Mouse (Mus musculus) testis, adult 2 months (tissue): Measurements from ENCODE around the gene Cdkn2aipnl. TPM values are rescaled to one million over a fixed set of nuclear protein-coding genes. Genes with fewer than 3 reads are reported as not detected.

ENCODE experiments used
- H3K27ac ChIP-seq: fragments of 200-500 bp; 2 replicates; pipeline ENCODE4 v1.5.1; 2012; ENCODE audit warnings: low read depth, low read length; ENCODE audit not compliant: control insufficient read depth, insufficient read depth
- H3K27me3 ChIP-seq: fragments of 200-500 bp; 2 replicates; pipeline ENCODE4 v1.6.1; 2012; ENCODE audit warnings: mild to moderate bottlenecking, low read length, moderate library complexity; ENCODE audit not compliant: control insufficient read depth, insufficient read depth
- H3K36me3 ChIP-seq: fragments of 200-500 bp; 2 replicates; pipeline ENCODE4 v1.6.1; 2012; ENCODE audit warnings: mild to moderate bottlenecking, low read length; ENCODE audit not compliant: control insufficient read depth, insufficient read depth
- H3K4me1 ChIP-seq: fragments of 200-500 bp; 2 replicates; pipeline ENCODE4 v1.6.1; 2012; ENCODE audit warnings: low read length; ENCODE audit not compliant: control insufficient read depth, insufficient read depth
- H3K4me3 ChIP-seq: fragments of 200-500 bp; 2 replicates; pipeline ENCODE4 v1.5.1; 2012; ENCODE audit warnings: low read depth, mild to moderate bottlenecking, low read length, moderate library complexity, mixed read lengths; ENCODE audit not compliant: control insufficient read depth
- CTCF ChIP-seq: fragments of 200-500 bp; IDR thresholded peaks from 2 replicates; pipeline ENCODE4 v1.5.1; 2012; ENCODE audit warnings: low read depth, mild to moderate bottlenecking, inconsistent platforms, low read length, moderate library complexity; ENCODE audit not compliant: control insufficient read depth, insufficient read depth, insufficient replicate concordance
- POLR2A ChIP-seq: fragments of 200-500 bp; IDR thresholded peaks from 2 replicates; pipeline ENCODE4 v1.6.1; 2012; ENCODE audit warnings: low read depth, mild to moderate bottlenecking, inconsistent platforms, low read length, moderate library complexity; ENCODE audit not compliant: control insufficient read depth
- polyA plus RNA-seq: library from polyadenylated mRNA; depleted of rRNA; stranded (reverse); fragments of >200 nt; gene quantifications from 2 replicates; pipeline ENCODE4 v1.2.3, GENCODE M21; 2012; rRNA removed

Gene Cdkn2aipnl
- polyA plus RNA-seq, 1 experiment = 7.0 TPM

DNA sequence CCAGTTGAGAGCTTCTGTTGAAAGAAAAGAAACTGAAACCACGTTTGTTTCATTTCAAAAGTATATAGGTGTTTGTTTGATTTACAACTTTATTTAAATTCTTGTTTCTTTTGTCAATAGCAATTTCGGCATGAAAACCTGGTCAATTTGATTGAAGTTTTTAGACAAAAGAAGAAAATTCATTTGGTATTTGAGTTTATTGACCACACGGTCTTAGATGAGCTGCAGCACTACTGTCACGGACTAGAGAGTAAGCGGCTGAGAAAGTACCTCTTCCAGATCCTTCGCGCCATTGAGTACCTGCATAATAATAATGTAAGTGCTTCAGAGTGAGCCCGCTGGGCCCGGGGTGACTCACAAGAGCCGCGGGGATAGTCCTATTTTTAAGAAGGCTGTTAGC, 43.5 kb downstream of the Cdkn2aipnl start:
- Histone ChIP-seq H3K4me3 (no peak overlapping the region), H3K4me1 (no peaks in the 10 kb centered on the region), H3K27ac (no peak overlapping the region), H3K36me3 (no peaks in the 10 kb centered on the region; the same call in 1 of the 2 replicates), H3K27me3 (no peaks in the 10 kb centered on the region)
- no peak for TF ChIP-seq CTCF

DNA sequence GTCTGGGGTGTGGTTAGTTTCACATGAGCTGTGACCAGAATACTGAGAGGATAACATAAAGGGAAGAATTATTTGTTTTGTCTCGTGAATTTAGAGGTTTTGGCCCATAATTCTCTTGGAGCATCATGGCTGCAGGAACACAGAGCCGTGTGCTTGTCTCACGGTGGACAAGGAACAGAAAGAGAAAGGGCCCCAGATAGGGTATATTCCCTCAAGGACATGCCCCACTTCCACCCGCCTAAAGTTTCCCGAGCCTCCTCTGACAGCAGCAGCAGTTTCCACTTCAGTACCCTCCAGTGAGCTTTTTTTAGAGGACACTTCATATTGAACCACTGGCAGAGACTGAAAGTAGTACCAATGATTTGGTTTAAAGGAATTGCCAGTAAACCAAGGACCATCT, 44.1 kb downstream of the Cdkn2aipnl start:
- H3K27me3 ChIP-seq = no peaks in the 10 kb centered on the region
- TF ChIP-seq POLR2A (no peak), CTCF (no peak)

DNA sequence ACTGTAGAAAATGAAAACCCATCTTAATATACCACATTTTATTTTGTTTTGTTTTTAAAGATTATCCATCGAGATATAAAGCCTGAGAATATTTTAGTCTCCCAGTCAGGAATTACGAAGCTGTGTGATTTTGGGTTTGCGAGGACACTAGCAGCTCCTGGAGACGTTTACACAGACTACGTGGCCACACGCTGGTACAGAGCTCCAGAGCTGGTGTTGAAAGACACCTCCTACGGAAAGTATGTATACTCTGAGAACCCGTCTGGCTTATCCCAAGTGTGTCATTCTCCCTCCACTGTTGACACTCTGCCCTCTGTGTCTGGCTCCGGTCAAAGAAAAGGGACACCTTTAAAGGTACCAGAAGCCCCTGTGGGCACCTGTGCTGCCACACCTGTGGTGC, 50.8 kb downstream of the Cdkn2aipnl start:
- Histone ChIP-seq H3K4me3 (no peak overlapping the region), H3K27me3 (no peaks in the 10 kb centered on the region), H3K27ac (no peak overlapping the region), H3K36me3 (no peaks in the 10 kb centered on the region), H3K4me1 (no peaks in the 10 kb centered on the region)
- TF ChIP-seq POLR2A = no peak
- TF ChIP-seq CTCF = no peak

More for the DNA sequence above, 44.1 kb downstream of the Cdkn2aipnl start:
- Histone ChIP-seq H3K27ac (no peak overlapping the region), H3K4me3 (no peak overlapping the region), H3K4me1 (no peaks in the 10 kb centered on the region), H3K36me3 (no peaks in the 10 kb centered on the region; the same call in 1 of the 2 replicates)

Other genes with a start within 250 kb of the Cdkn2aipnl start
- 19.7 and 22.1 TPM in 2 replicates for gene Sec24a, start 204.0 kb upstream of the Cdkn2aipnl start, polyA plus RNA-seq
- gene Sar1b, start 204.0 kb upstream of the Cdkn2aipnl start, polyA plus RNA-seq = 11.8 and 14.9 TPM in 2 replicates
- gene Jade2, start 110.0 kb upstream of the Cdkn2aipnl start, polyA plus RNA-seq = 2.9 and 3.4 TPM in 2 replicates
- 148 and 179 TPM in 2 replicates for gene Ube2b, start 33.1 kb downstream of the Cdkn2aipnl start, polyA plus RNA-seq
- 250 and 259 TPM in 2 replicates for gene Cdkl3, start 36.6 kb downstream of the Cdkn2aipnl start, polyA plus RNA-seq
- 8.2 and 9.3 TPM in 2 replicates for gene Ppp2ca, start 131.0 kb downstream of the Cdkn2aipnl start, polyA plus RNA-seq
- 0.11 TPM in 1 of 2 replicates, not detected in the other for gene Olfr1373, start 177.9 kb downstream of the Cdkn2aipnl start, polyA plus RNA-seq
- gene Olfr1371, start 246.3 kb downstream of the Cdkn2aipnl start, polyA plus RNA-seq = 0.28 TPM in 1 of 2 replicates, not detected in the other